Mouse (Mus musculus) embryonic facial prominence, embryonic 13.5 days (tissue): ENCODE data around the gene Adk. TPM values are rescaled to one million over a fixed set of nuclear protein-coding genes. Genes with fewer than 3 reads are reported as not detected.

Experiments used
- ATAC-seq: fragments of 200-750 bp; cut with Nextera tagmentation; 2 replicates; pipeline ENCODE4 v1.8.0; 2017; ENCODE audit warnings: low read depth; ENCODE audit not compliant: insufficient number of reproducible peaks, insufficient read depth, low FRiP score, low TSS enrichment
- H3K27ac ChIP-seq: fragments of 300-500 bp; sonication (generic); 2 replicates; pipeline ENCODE4 v1.5.1; 2015; ENCODE audit warnings: moderate library complexity, mild to moderate bottlenecking, inconsistent platforms
- H3K27me3 ChIP-seq: fragments of 300-500 bp; sonication (generic); 2 replicates; pipeline ENCODE4 v1.6.1; 2015; ENCODE audit warnings: mild to moderate bottlenecking, inconsistent platforms
- H3K36me3 ChIP-seq: fragments of 300-500 bp; sonication (generic); 2 replicates; pipeline ENCODE4 v1.6.1; 2015; ENCODE audit warnings: mild to moderate bottlenecking, inconsistent platforms
- H3K4me1 ChIP-seq: fragments of 300-500 bp; sonication (generic); 2 replicates; pipeline ENCODE4 v1.6.1; 2015; ENCODE audit warnings: inconsistent platforms
- H3K4me2 ChIP-seq: fragments of 300-500 bp; sonication (generic); 2 replicates; pipeline ENCODE4 v1.6.1; 2015; ENCODE audit warnings: moderate library complexity, mild to moderate bottlenecking, inconsistent platforms
- H3K4me3 ChIP-seq: fragments of 300-500 bp; sonication (generic); 2 replicates; pipeline ENCODE4 v1.5.1; 2015; ENCODE audit warnings: mild to moderate bottlenecking, inconsistent platforms
- H3K9ac ChIP-seq: fragments of 300-500 bp; sonication (generic); 2 replicates; pipeline ENCODE4 v1.6.1; 2015; ENCODE audit warnings: mild to moderate bottlenecking, inconsistent platforms
- H3K9me3 ChIP-seq: fragments of 300-500 bp; sonication (generic); 2 replicates; pipeline ENCODE4 v1.6.1; 2016; ENCODE audit warnings: inconsistent platforms
- WGBS: fragments of 180-500 bp; shearing (Covaris S2); methylation state at CpG from one replicate; pipeline ENCODE4 v1.1.7; 2015; ENCODE audit warnings: mixed read lengths; 5-methylcytosine and 5-hydroxymethylcytosine counted together
- polyA plus RNA-seq: library from polyadenylated mRNA; unstranded; fragments of >200 nt; fragmentation: Nextera tagmentation; extraction: Ambion mirVana; gene quantifications from 2 replicates; pipeline ENCODE4 v1.2.1, GENCODE M21; 2015

Gene Adk
- polyA plus RNA-seq, 1 experiment from 2014 or later: 168 TPM

- Histone ChIP-seq H3K27ac (no peak overlapping the region), H3K4me1 (no peaks in the 10 kb centered on the region), H3K4me2 (no peak overlapping the region), H3K4me3 (no peak overlapping the region), H3K9me3 (no peaks in the 10 kb centered on the region), H3K9ac (no peak overlapping the region), H3K36me3 (no peaks in the 10 kb centered on the region), H3K27me3 (no peaks in the 10 kb centered on the region)
- ATAC-seq: no peak
- WGBS: 70% methylated on average over 1 of the region's 1 CpGs
These were observed 282.5 kb downstream of the Adk start for GRCm38 (mm10) chr14:21334826-21335225.

- Histone ChIP-seq H3K9ac (no peak overlapping the region), H3K27ac (no peak overlapping the region), H3K4me2 (no peak overlapping the region), H3K9me3 (no peaks in the 10 kb centered on the region), H3K4me3 (no peak overlapping the region), H3K27me3 (no peaks in the 10 kb centered on the region), H3K36me3 (no peaks in the 10 kb centered on the region), H3K4me1 (no peaks in the 10 kb centered on the region)
- 71% methylated on average over 11 of the region's 11 CpGs for WGBS
- no peak for ATAC-seq
These were observed 283.4 kb downstream of the Adk start for GRCm38 (mm10) chr14:21335691-21336314.

GRCm38 (mm10) chr14:21337948-21338347 is 285.6 kb downstream of the Adk start:
- Histone ChIP-seq H3K4me3 (no peak overlapping the region), H3K9me3 (no peaks in the 10 kb centered on the region), H3K4me2 (no peak overlapping the region), H3K4me1 (peaks cover 3% of the 10 kb centered on the region), H3K27me3 (no peaks in the 10 kb centered on the region), H3K9ac (no peak overlapping the region), H3K27ac (no peak overlapping the region), H3K36me3 (no peaks in the 10 kb centered on the region)
- ATAC-seq: no peak
- 60% methylated on average over 4 of the region's 4 CpGs for WGBS

- H3K9ac ChIP-seq: no peak overlapping the region
- ATAC-seq: no peak
- H3K4me2 ChIP-seq: no peak overlapping the region
- H3K4me3 ChIP-seq: no peak overlapping the region
- WGBS: 92% methylated on average over 1 of the region's 1 CpGs
- no peaks in the 10 kb centered on the region for H3K27me3 ChIP-seq
- H3K27ac ChIP-seq: no peak overlapping the region
- no peaks in the 10 kb centered on the region for H3K36me3 ChIP-seq
- H3K9me3 ChIP-seq: no peaks in the 10 kb centered on the region
- peaks cover 13% of the 10 kb centered on the region for H3K4me1 ChIP-seq
These were observed 288.8 kb downstream of the Adk start for GRCm38 (mm10) chr14:21341195-21341594.

- no peak for ATAC-seq
- 37% methylated on average over 3 of the region's 3 CpGs for WGBS
- H3K4me1 ChIP-seq: peaks cover 13% of the 10 kb centered on the region
These were observed 290.6 kb downstream of the Adk start for GRCm38 (mm10) chr14:21342984-21343383.

GRCm38 (mm10) chr14:21344896-21345295 is 292.5 kb downstream of the Adk start:
- Histone ChIP-seq H3K27ac (no peak overlapping the region), H3K4me1 (peaks cover 13% of the 10 kb centered on the region), H3K27me3 (no peaks in the 10 kb centered on the region), H3K36me3 (no peaks in the 10 kb centered on the region), H3K9ac (no peak overlapping the region), H3K9me3 (no peaks in the 10 kb centered on the region), H3K4me3 (no peak overlapping the region), H3K4me2 (no peak overlapping the region)
- WGBS: 77% methylated on average over 6 of the region's 6 CpGs
- no peak for ATAC-seq

More at GRCm38 (mm10) chr14:21342984-21343383, 290.6 kb downstream of the Adk start:
- Histone ChIP-seq H3K9ac (no peak overlapping the region), H3K9me3 (no peaks in the 10 kb centered on the region), H3K4me2 (no peak overlapping the region), H3K27ac (no peak overlapping the region), H3K4me3 (no peak overlapping the region), H3K27me3 (no peaks in the 10 kb centered on the region), H3K36me3 (no peaks in the 10 kb centered on the region)

- no peaks in the 10 kb centered on the region for H3K27me3 ChIP-seq
- no peak for ATAC-seq
- H3K36me3 ChIP-seq: no peaks in the 10 kb centered on the region
- no peak overlapping the region for H3K27ac ChIP-seq
- 38% methylated on average over 6 of the region's 6 CpGs for WGBS
- no peaks in the 10 kb centered on the region for H3K9me3 ChIP-seq
- no peak overlapping the region for H3K4me2 ChIP-seq
- H3K9ac ChIP-seq: no peak overlapping the region
- no peak overlapping the region for H3K4me3 ChIP-seq
- 0 out of 2 replicates have a peak, but pooled peaks cover 5% of the 10 kb centered on the region for H3K4me1 ChIP-seq
These were observed 296.4 kb downstream of the Adk start for GRCm38 (mm10) chr14:21348611-21349260.

GRCm38 (mm10) chr14:21351646-21352045 is 299.3 kb downstream of the Adk start:
- H3K27me3 ChIP-seq: no peaks in the 10 kb centered on the region
- 59% methylated on average over 2 of the region's 2 CpGs for WGBS
- H3K9me3 ChIP-seq: no peaks in the 10 kb centered on the region
- ATAC-seq: no peak
- no peak overlapping the region for H3K9ac ChIP-seq
- H3K4me1 ChIP-seq: no peaks in the 10 kb centered on the region
- H3K27ac ChIP-seq: no peak overlapping the region
- no peak overlapping the region for H3K4me2 ChIP-seq
- no peak overlapping the region for H3K4me3 ChIP-seq
- no peaks in the 10 kb centered on the region for H3K36me3 ChIP-seq

GRCm38 (mm10) chr14:21356286-21356685 is 303.9 kb downstream of the Adk start:
- H3K4me1 ChIP-seq: peaks cover 5% of the 10 kb centered on the region
- H3K27me3 ChIP-seq: no peaks in the 10 kb centered on the region
- no peak overlapping the region for H3K4me2 ChIP-seq
- no peak overlapping the region for H3K9ac ChIP-seq
- no peaks in the 10 kb centered on the region for H3K9me3 ChIP-seq
- H3K27ac ChIP-seq: no peak overlapping the region
- H3K36me3 ChIP-seq: no peaks in the 10 kb centered on the region
- no peak for ATAC-seq
- no peak overlapping the region for H3K4me3 ChIP-seq
- WGBS: 88% methylated on average over 1 of the region's 1 CpGs

GRCm38 (mm10) chr14:21359207-21359895 is 307.0 kb downstream of the Adk start:
- H3K4me2 ChIP-seq: no peak overlapping the region
- ATAC-seq: no peak
- H3K4me1 ChIP-seq: peaks cover 5% of the 10 kb centered on the region
- H3K36me3 ChIP-seq: no peaks in the 10 kb centered on the region
- WGBS: 53% methylated on average over 10 of the region's 10 CpGs
- H3K9ac ChIP-seq: no peak overlapping the region
- no peaks in the 10 kb centered on the region for H3K27me3 ChIP-seq
- no peaks in the 10 kb centered on the region for H3K9me3 ChIP-seq
- H3K4me3 ChIP-seq: no peak overlapping the region
- H3K27ac ChIP-seq: no peak overlapping the region

- Histone ChIP-seq H3K4me1 (peaks cover 5% of the 10 kb centered on the region), H3K9ac (no peak overlapping the region), H3K4me2 (no peak overlapping the region), H3K9me3 (no peaks in the 10 kb centered on the region), H3K27ac (no peak overlapping the region), H3K36me3 (no peaks in the 10 kb centered on the region), H3K4me3 (no peak overlapping the region), H3K27me3 (no peaks in the 10 kb centered on the region)
- 88% methylated on average over 8 of the region's 12 CpGs for WGBS
- ATAC-seq: no peak
These were observed 307.6 kb downstream of the Adk start for GRCm38 (mm10) chr14:21359896-21360525.
